Mouse (Mus musculus) hindbrain, postnatal 0 days (tissue): ENCODE data around the gene Zfp184. TPM values are rescaled to one million over a fixed set of nuclear protein-coding genes. Genes with fewer than 3 reads are reported as not detected.
A peak's percentile ranks its signal among the peaks of the same experiment; 100 is the strongest.
"Not testable (repeated sequence)": the region's sequence is repeated elsewhere in the genome, so short reads cannot be mapped to it uniquely, and the experiment has no call there.

Experiments
- ATAC-seq: fragments of 200-750 bp; cut with Nextera tagmentation; 2 replicates; pipeline ENCODE4 v1.8.0; 2017; ENCODE audit warnings: mild to moderate bottlenecking, moderate TSS enrichment, moderate library complexity
- DNase-seq: peaks from one replicate; pipeline ENCODE4 v3.0.0-alpha.2; 2015; ENCODE audit warnings: low spot score
- H3K27ac ChIP-seq: fragments of 300-500 bp; sonication (generic); 2 replicates; pipeline ENCODE4 v1.5.1; 2014; ENCODE audit warnings: mild to moderate bottlenecking
- H3K27me3 ChIP-seq: fragments of 300-500 bp; sonication (generic); 2 replicates; pipeline ENCODE4 v1.6.1; 2014; ENCODE audit warnings: low read length, mixed read lengths; ENCODE audit not compliant: insufficient read depth
- H3K36me3 ChIP-seq: fragments of 300-500 bp; sonication (generic); 2 replicates; pipeline ENCODE4 v1.6.1; 2014; ENCODE audit warnings: low read length, mixed read lengths; ENCODE audit not compliant: insufficient read depth
- H3K4me1 ChIP-seq: fragments of 300-500 bp; sonication (generic); 2 replicates; pipeline ENCODE4 v1.6.1; 2014; ENCODE audit warnings: antibody characterized with exemption, low read length, mixed read lengths; ENCODE audit not compliant: insufficient read depth
- H3K4me2 ChIP-seq: fragments of 300-500 bp; sonication (generic); 2 replicates; pipeline ENCODE4 v1.6.1; 2014; ENCODE audit warnings: low read depth, mild to moderate bottlenecking, low read length, moderate library complexity, mixed read lengths
- H3K4me3 ChIP-seq: fragments of 300-500 bp; sonication (generic); 2 replicates; pipeline ENCODE4 v1.5.1; 2014; ENCODE audit warnings: low read length
- H3K9ac ChIP-seq: fragments of 300-500 bp; sonication (generic); replicated peaks from 2 replicates; pipeline ENCODE4 v1.6.1; 2014; ENCODE audit warnings: mild to moderate bottlenecking, low read length, moderate library complexity, mixed read lengths
- H3K9me3 ChIP-seq: fragments of 300-500 bp; sonication (generic); 2 replicates; pipeline ENCODE4 v1.6.1; 2016; ENCODE audit warnings: low read length, mixed read lengths
- CTCF ChIP-seq: IDR thresholded peaks from 2 replicates; pipeline ENCODE4 v1.5.1; 2016; ENCODE audit warnings: antibody characterized with exemption, control low read depth, low read depth
- WGBS: fragments of 180-500 bp; shearing (Covaris S2); extraction: QIAGEN DNeasy Blood & Tissue Kit; methylation state at CpG from one replicate; pipeline ENCODE4 v1.1.7; 2014; 5-methylcytosine and 5-hydroxymethylcytosine counted together
- polyA plus RNA-seq: library from polyadenylated mRNA; unstranded; fragments of >200 nt; fragmentation: Nextera tagmentation; extraction: Ambion mirVana; gene quantifications from 2 replicates; pipeline ENCODE4 v1.2.1, GENCODE M21; 2015
- total RNA-seq: library from RNA; depleted of rRNA; stranded (reverse); fragments of >200 nt; gene quantifications from 2 replicates; pipeline ENCODE4 v1.2.3, GENCODE M21; 2014; rRNA removed

Zfp184 gene
- total RNA-seq (9.3 and 13.5 TPM in 2 replicates), polyA plus RNA-seq (7.8 and 9.6 TPM in 2 replicates)

- WGBS, result under 1% methylated on average over 49 of the region's 50 CpGs
- Histone ChIP-seq H3K4me3 (peak within 1 kb of the TSS; percentile 71), H3K9me3 (no peaks in the 10 kb centered on the region), H3K27me3 (no peaks in the 10 kb centered on the region), H3K4me1 (no peaks in the 10 kb centered on the region), H3K27ac (peak within 1 kb of the TSS; percentile 55), H3K4me2 (peak within 1 kb of the TSS; percentile 62), H3K36me3 (peaks cover 14% of the 10 kb centered on the region), H3K9ac (peak within 1 kb of the TSS; percentile 66)
- peak; percentile 38 for TF ChIP-seq CTCF
- peak; percentile 98 for DNase-seq
- ATAC-seq, result peak; percentile 97
Measured at GRCm38 (mm10) chr13:21944926-21945740, at the start of gene Zfp184. Gene Zfp184, plus strand, starts transcription at chr13:21945094.

GRCm38 (mm10) chr13:21896549-21897244 is 48.2 kb upstream of the Zfp184 start:
- no peak for TF ChIP-seq CTCF
- no peaks in the 10 kb centered on the region for H3K36me3 ChIP-seq
- H3K27me3 ChIP-seq, result no peaks in the 10 kb centered on the region
- peak overlapping the region; percentile 58 for H3K4me2 ChIP-seq
- H3K27ac ChIP-seq, result peak overlapping the region; percentile 86
- peak; percentile 90 for DNase-seq
- H3K9ac ChIP-seq, result peak overlapping the region; percentile 66
- no peaks in the 10 kb centered on the region for H3K4me1 ChIP-seq
- H3K4me3 ChIP-seq, result peak overlapping the region; percentile 55
- WGBS, result 6% methylated on average over 24 of the region's 24 CpGs
- H3K9me3 ChIP-seq, result no peaks in the 10 kb centered on the region
- ATAC-seq, result peak; percentile 98

- WGBS, result 4% methylated on average over 11 of the region's 11 CpGs
- Histone ChIP-seq H3K4me1 (no peaks in the 10 kb centered on the region), H3K9ac (peak overlapping the region; percentile 66), H3K9me3 (no peaks in the 10 kb centered on the region), H3K27ac (peak overlapping the region; percentile 86), H3K4me2 (peak overlapping the region; percentile 58), H3K36me3 (no peaks in the 10 kb centered on the region), H3K4me3 (peak overlapping the region; percentile 55), H3K27me3 (no peaks in the 10 kb centered on the region)
- DNase-seq (peak; percentile 25), ATAC-seq (no peak; the same call in 1 of the 2 replicates)
- no peak for TF ChIP-seq CTCF
Measured at GRCm38 (mm10) chr13:21897245-21897634, 47.7 kb upstream of the Zfp184 start.

- H3K4me2 ChIP-seq, H3K27ac ChIP-seq, H3K4me1 ChIP-seq, DNase-seq, H3K36me3 ChIP-seq, H3K9me3 ChIP-seq, H3K27me3 ChIP-seq, ATAC-seq, H3K4me3 ChIP-seq, H3K9ac ChIP-seq: not testable (repeated sequence)
- whole genome bisulfite sequencing, result 92% methylated on average over 9 of the region's 9 CpGs
Measured at GRCm38 (mm10) chr13:21900870-21901565, 43.9 kb upstream of the Zfp184 start.

GRCm38 (mm10) chr13:21903500-21903899 is 41.4 kb upstream of the Zfp184 start:
- DNase-seq (peak; percentile 39), ATAC-seq (peak; percentile 64; the same call in 1 of the 2 replicates)
- Histone ChIP-seq H3K4me1 (no peaks in the 10 kb centered on the region), H3K4me3 (no peak overlapping the region), H3K9me3 (no peaks in the 10 kb centered on the region), H3K9ac (no peak overlapping the region), H3K36me3 (no peaks in the 10 kb centered on the region), H3K27me3 (no peaks in the 10 kb centered on the region), H3K27ac (no peak overlapping the region), H3K4me2 (no peak overlapping the region)
- TF ChIP-seq CTCF, result no peak
- WGBS, result 46% methylated on average over 3 of the region's 3 CpGs

- ATAC-seq, result not testable (repeated sequence)
Measured at GRCm38 (mm10) chr13:21904090-21904489, 40.8 kb upstream of the Zfp184 start.

More at GRCm38 (mm10) chr13:21904090-21904489, 40.8 kb upstream of the Zfp184 start:
- H3K9me3 ChIP-seq, DNase-seq, H3K4me2 ChIP-seq, H3K4me3 ChIP-seq, H3K36me3 ChIP-seq, H3K9ac ChIP-seq, H3K4me1 ChIP-seq, H3K27ac ChIP-seq, H3K27me3 ChIP-seq: not testable (repeated sequence)
- WGBS, result 83% methylated on average over 4 of the region's 4 CpGs
